Mouse (Mus musculus) kidney, postnatal 0 days (tissue): ENCODE data around the gene Gm17657. TPM values are rescaled to one million over a fixed set of nuclear protein-coding genes. Genes with fewer than 3 reads are reported as not detected.
"Not testable (repeated sequence)": the region's sequence is repeated elsewhere in the genome, so short reads cannot be mapped to it uniquely, and the experiment has no call there.

Source experiments
- ATAC-seq: fragments of 200-750 bp; cut with Nextera tagmentation; replicated peaks from 2 replicates; pipeline ENCODE4 v1.8.0; 2017; ENCODE audit warnings: low read depth, moderate number of reproducible peaks, moderate TSS enrichment, moderate library complexity; ENCODE audit not compliant: low FRiP score
- DNase-seq: peaks from one replicate; pipeline ENCODE4 v3.0.0-alpha.2; 2016; ENCODE audit warnings: low spot score
- H3K27ac ChIP-seq: fragments of 300-500 bp; sonication (generic); 2 replicates; pipeline ENCODE4 v1.5.1; 2014; ENCODE audit warnings: mild to moderate bottlenecking
- H3K27me3 ChIP-seq: fragments of 300-500 bp; sonication (generic); 2 replicates; pipeline ENCODE4 v1.6.1; 2014; ENCODE audit warnings: low read length, mixed read lengths; ENCODE audit not compliant: insufficient read depth
- H3K36me3 ChIP-seq: fragments of 300-500 bp; sonication (generic); 2 replicates; pipeline ENCODE4 v1.6.1; 2014; ENCODE audit warnings: low read length, mixed read lengths; ENCODE audit not compliant: insufficient read depth
- H3K4me1 ChIP-seq: fragments of 300-500 bp; sonication (generic); replicated peaks from 2 replicates; pipeline ENCODE4 v1.6.1; 2014; ENCODE audit warnings: antibody characterized with exemption, low read length, mixed read lengths; ENCODE audit not compliant: insufficient read depth
- H3K4me2 ChIP-seq: fragments of 300-500 bp; sonication (generic); 2 replicates; pipeline ENCODE4 v1.6.1; 2014; ENCODE audit warnings: mild to moderate bottlenecking, low read length, moderate library complexity, mixed read lengths
- H3K4me3 ChIP-seq: fragments of 300-500 bp; sonication (generic); replicated peaks from 2 replicates; pipeline ENCODE4 v1.5.1; 2014; ENCODE audit warnings: low read depth, low read length
- H3K9ac ChIP-seq: fragments of 300-500 bp; sonication (generic); 2 replicates; pipeline ENCODE4 v1.6.1; 2014; ENCODE audit warnings: low read depth, low read length
- H3K9me3 ChIP-seq: fragments of 300-500 bp; sonication (generic); replicated peaks from 2 replicates; pipeline ENCODE4 v1.6.1; 2016; ENCODE audit warnings: low read length, inconsistent platforms, mixed read lengths
- CTCF ChIP-seq: IDR thresholded peaks from 2 replicates; pipeline ENCODE4 v1.5.1; 2016; ENCODE audit warnings: antibody characterized with exemption, low read depth, mild to moderate bottlenecking, moderate library complexity
- WGBS: fragments of 180-500 bp; shearing (Covaris S2); extraction: QIAGEN DNeasy Blood & Tissue Kit; methylation state at CpG from one replicate; pipeline ENCODE4 v1.1.7; 2014; 5-methylcytosine and 5-hydroxymethylcytosine counted together
- polyA plus RNA-seq: library from polyadenylated mRNA; unstranded; fragments of >200 nt; fragmentation: Nextera tagmentation; extraction: Ambion mirVana; gene quantifications from 2 replicates; pipeline ENCODE4 v1.2.1, GENCODE M21; 2015

The Gm17657 gene
- polyA plus RNA-seq, 1 experiment from 2014 or later = not detected

- no peak overlapping the region for H3K27ac ChIP-seq
- H3K36me3 ChIP-seq = no peaks in the 10 kb centered on the region
- H3K9ac ChIP-seq = no peak overlapping the region
- no peak overlapping the region for H3K4me2 ChIP-seq
- WGBS = 76% methylated on average over 8 of the region's 8 CpGs
- H3K9me3 ChIP-seq = no peaks in the 10 kb centered on the region; the same call in 1 of the 2 replicates
- ATAC-seq = no peak
- peak; percentile 73 for TF ChIP-seq CTCF
- H3K4me1 ChIP-seq = no peaks in the 10 kb centered on the region
- peak; percentile 57 for DNase-seq
- H3K4me3 ChIP-seq = no peak overlapping the region
- H3K27me3 ChIP-seq = no peaks in the 10 kb centered on the region
These were observed 20.8 kb downstream of the Gm17657 start for GRCm38 (mm10) chr17:29528568-29529187.

GRCm38 (mm10) chr17:29525613-29526012 lies 23.8 kb downstream of the Gm17657 start:
- TF ChIP-seq CTCF = no peak
- no peaks in the 10 kb centered on the region; the same call in 1 of the 2 replicates for H3K9me3 ChIP-seq
- no peaks in the 10 kb centered on the region for H3K4me1 ChIP-seq
- H3K4me3 ChIP-seq = no peak overlapping the region
- no peak overlapping the region for H3K9ac ChIP-seq
- no peaks in the 10 kb centered on the region for H3K36me3 ChIP-seq
- no peak overlapping the region for H3K27ac ChIP-seq
- DNase-seq (no peak), ATAC-seq (no peak)
- WGBS = 87% methylated on average over 2 of the region's 2 CpGs
- no peaks in the 10 kb centered on the region for H3K27me3 ChIP-seq
- H3K4me2 ChIP-seq = no peak overlapping the region

GRCm38 (mm10) chr17:29519731-29520130 lies 29.7 kb downstream of the Gm17657 start:
- no peaks in the 10 kb centered on the region for H3K4me1 ChIP-seq
- no peaks in the 10 kb centered on the region for H3K36me3 ChIP-seq
- no peak overlapping the region for H3K27ac ChIP-seq
- no peaks in the 10 kb centered on the region for H3K27me3 ChIP-seq
- no peaks in the 10 kb centered on the region for H3K9me3 ChIP-seq
- H3K4me2 ChIP-seq = no peak overlapping the region
- H3K4me3 ChIP-seq = no peak overlapping the region
- DNase-seq = no peak
- 69% methylated on average over 8 of the region's 8 CpGs for WGBS
- no peak overlapping the region for H3K9ac ChIP-seq
- no peak for ATAC-seq
- TF ChIP-seq CTCF = no peak

- not testable (repeated sequence) for H3K27me3 ChIP-seq, ATAC-seq, H3K4me3 ChIP-seq, H3K4me2 ChIP-seq, H3K36me3 ChIP-seq, H3K4me1 ChIP-seq, H3K9me3 ChIP-seq, DNase-seq, H3K27ac ChIP-seq, H3K9ac ChIP-seq
- WGBS = 92% methylated on average over 5 of the region's 5 CpGs
These were observed 30.8 kb downstream of the Gm17657 start for GRCm38 (mm10) chr17:29518665-29519064.

GRCm38 (mm10) chr17:29514435-29514834 lies 35.0 kb downstream of the Gm17657 start:
- Histone ChIP-seq H3K4me1 (no peaks in the 10 kb centered on the region), H3K4me2 (no peak overlapping the region), H3K9me3 (no peaks in the 10 kb centered on the region), H3K4me3 (no peak overlapping the region), H3K27me3 (no peaks in the 10 kb centered on the region), H3K36me3 (no peaks in the 10 kb centered on the region), H3K27ac (no peak overlapping the region), H3K9ac (no peak overlapping the region)
- peak; percentile 98 for TF ChIP-seq CTCF
- DNase-seq = peak; percentile 94
- 2% methylated on average over 11 of the region's 11 CpGs for WGBS
- no peak for ATAC-seq

- no peaks in the 10 kb centered on the region for H3K36me3 ChIP-seq
- peak; percentile 85 for TF ChIP-seq CTCF
- peak; percentile 83 for ATAC-seq
- no peak overlapping the region for H3K9ac ChIP-seq
- peak; percentile 93 for DNase-seq
- no peaks in the 10 kb centered on the region for H3K4me1 ChIP-seq
- H3K27me3 ChIP-seq = no peaks in the 10 kb centered on the region
- 37% methylated on average over 13 of the region's 13 CpGs for WGBS
- H3K9me3 ChIP-seq = no peaks in the 10 kb centered on the region
- H3K4me3 ChIP-seq = no peak overlapping the region
- H3K27ac ChIP-seq = no peak overlapping the region
- H3K4me2 ChIP-seq = no peak overlapping the region
These were observed 36.3 kb downstream of the Gm17657 start for GRCm38 (mm10) chr17:29513044-29513730.

GRCm38 (mm10) chr17:29510691-29511090 lies 38.7 kb downstream of the Gm17657 start:
- 41% methylated on average over 8 of the region's 8 CpGs for WGBS
- H3K4me1 ChIP-seq = no peaks in the 10 kb centered on the region
- no peaks in the 10 kb centered on the region for H3K9me3 ChIP-seq
- H3K27ac ChIP-seq = no peak overlapping the region
- no peak overlapping the region for H3K4me3 ChIP-seq
- H3K36me3 ChIP-seq = no peaks in the 10 kb centered on the region
- no peak overlapping the region for H3K9ac ChIP-seq
- no peak overlapping the region for H3K4me2 ChIP-seq
- no peak for DNase-seq
- H3K27me3 ChIP-seq = no peaks in the 10 kb centered on the region
- no peak for TF ChIP-seq CTCF
- no peak for ATAC-seq
